Mouse (Mus musculus) pancreas, adult 10 weeks (tissue): ENCODE measurements around the gene Thbs3. TPM values are rescaled to one million over a fixed set of nuclear protein-coding genes. Genes with fewer than 3 reads are reported as not detected.

Experiments
- polyA plus RNA-seq: library from polyadenylated mRNA; stranded (reverse); fragments of 350-450 nt; fragmentation: Illumina TruSeq; extraction: RNeasy Lipid Tissue Mini Kit (QIAGEN cat#74804); gene quantifications from one replicate; pipeline ENCODE4 v1.2.3, GENCODE M21; 2015; ENCODE audit warnings: low read depth, low replicate concordance; ENCODE audit not compliant: insufficient read depth

The Thbs3 gene
- polyA plus RNA-seq = 20.7 TPM

GRCm38 (mm10) chr3:89214681-89215411 is at the start of gene Thbs3:
Gene Thbs3, plus strand, starts transcription at chr3:89215180.

GRCm38 (mm10) chr3:89177242-89178106 is 37.5 kb upstream of the Thbs3 start, which contains the start of gene Scamp3:
Gene Scamp3, plus strand, starts transcription at chr3:89177473.

GRCm38 (mm10) chr3:89183058-89183958 is 31.7 kb upstream of the Thbs3 start, which contains the start of gene Fam189b:
Gene Fam189b, plus strand, starts transcription at chr3:89183143.

GRCm38 (mm10) chr3:89202253-89203141 is 12.5 kb upstream of the Thbs3 start, which contains the start of gene Gba:
Gene Gba, plus strand, starts transcription at chr3:89202928.

GRCm38 (mm10) chr3:89226900-89227299 is 11.9 kb downstream of the Thbs3 start, which contains the start of gene Mtx1:
Gene Mtx1, minus strand, starts transcription at chr3:89227088.

GRCm38 (mm10) chr3:89228836-89229235 is 13.9 kb downstream of the Thbs3 start, which contains the start of gene Muc1:
Gene Muc1, plus strand, starts transcription at chr3:89229057.

GRCm38 (mm10) chr3:89245688-89246171 is 30.8 kb downstream of the Thbs3 start, which contains the start of gene Krtcap2:
Gene Krtcap2, plus strand, starts transcription at chr3:89245966.

GRCm38 (mm10) chr3:89246261-89247100 is 31.5 kb downstream of the Thbs3 start, which contains the start of gene Trim46:
Gene Trim46, minus strand, starts transcription at chr3:89246309.

GRCm38 (mm10) chr3:89259076-89259475 is 44.1 kb downstream of the Thbs3 start, which contains the start of gene Dpm3:
Gene Dpm3, plus strand, starts transcription at chr3:89259358.

GRCm38 (mm10) chr3:89270051-89270755 is 55.2 kb downstream of the Thbs3 start, which contains the start of gene Slc50a1:
Gene Slc50a1, minus strand, starts transcription at chr3:89270570.

Other genes starting within 250 kb of the Thbs3 start
- gene Rusc1, start 121.9 kb upstream of the Thbs3 start, polyA plus RNA-seq = 11.2 TPM
- not detected for gene Gm43738, start 114.1 kb upstream of the Thbs3 start, polyA plus RNA-seq
- 15.9 TPM for gene Fdps, start 113.2 kb upstream of the Thbs3 start, polyA plus RNA-seq
- gene Pklr, start 79.0 kb upstream of the Thbs3 start, polyA plus RNA-seq = 1.7 TPM
- 1.8 TPM for gene Hcn3, start 55.0 kb upstream of the Thbs3 start, polyA plus RNA-seq
- 30.4 TPM for gene Clk2, start 50.4 kb upstream of the Thbs3 start, polyA plus RNA-seq
- 15.8 TPM for gene Scamp3, start 37.7 kb upstream of the Thbs3 start, polyA plus RNA-seq
- gene Fam189b, start 32.0 kb upstream of the Thbs3 start, polyA plus RNA-seq = 5.7 TPM
- 18.0 TPM for gene Gba, start 12.3 kb upstream of the Thbs3 start, polyA plus RNA-seq
- gene Mtx1, start 11.9 kb downstream of the Thbs3 start, polyA plus RNA-seq = 31.8 TPM
- gene Muc1, start 13.9 kb downstream of the Thbs3 start, polyA plus RNA-seq = 71.5 TPM
- 94.1 TPM for gene Krtcap2, start 30.8 kb downstream of the Thbs3 start, polyA plus RNA-seq
- 2.9 TPM for gene Trim46, start 31.1 kb downstream of the Thbs3 start, polyA plus RNA-seq
- 46.0 TPM for gene Dpm3, start 44.2 kb downstream of the Thbs3 start, polyA plus RNA-seq
- 48.2 TPM for gene Slc50a1, start 55.4 kb downstream of the Thbs3 start, polyA plus RNA-seq
- gene Efna1, start 66.0 kb downstream of the Thbs3 start, polyA plus RNA-seq = 15.3 TPM
- gene Efna3, start 107.8 kb downstream of the Thbs3 start, polyA plus RNA-seq = not detected
- gene Efna4, start 122.8 kb downstream of the Thbs3 start, polyA plus RNA-seq = 0.52 TPM
- 66.8 TPM for gene Adam15, start 134.8 kb downstream of the Thbs3 start, polyA plus RNA-seq
- not detected for gene Dcst2, start 146.8 kb downstream of the Thbs3 start, polyA plus RNA-seq
- gene Dcst1, start 150.1 kb downstream of the Thbs3 start, polyA plus RNA-seq = not detected
- 9.6 TPM for gene Zbtb7b, start 179.6 kb downstream of the Thbs3 start, polyA plus RNA-seq
- gene Lenep, start 187.6 kb downstream of the Thbs3 start, polyA plus RNA-seq = 0.83 TPM
- 5.6 TPM for gene Flad1, start 196.7 kb downstream of the Thbs3 start, polyA plus RNA-seq
- 5.7 TPM for gene Cks1b, start 203.2 kb downstream of the Thbs3 start, polyA plus RNA-seq
- gene Shc1, start 203.3 kb downstream of the Thbs3 start, polyA plus RNA-seq = 14.1 TPM
- 15.3 TPM for gene Pygo2, start 215.0 kb downstream of the Thbs3 start, polyA plus RNA-seq
- gene Pbxip1, start 221.5 kb downstream of the Thbs3 start, polyA plus RNA-seq = 14.1 TPM
- gene Pmvk, start 239.4 kb downstream of the Thbs3 start, polyA plus RNA-seq = 5.8 TPM